Mouse (Mus musculus) midbrain, embryonic 11.5 days (tissue): Measurements from ENCODE around the gene Cpb2. TPM values are rescaled to one million over a fixed set of nuclear protein-coding genes. Genes with fewer than 3 reads are reported as not detected.

Experiments
- ATAC-seq: fragments of 200-750 bp; cut with Nextera tagmentation; 2 replicates; pipeline ENCODE4 v1.8.0; 2017; ENCODE audit warnings: moderate TSS enrichment, moderate library complexity; ENCODE audit not compliant: low FRiP score
- DNase-seq: peaks from one replicate; pipeline ENCODE4 v3.0.0; 2015; ENCODE audit warnings: low spot score; ENCODE audit errors: missing footprints
- H3K27ac ChIP-seq: fragments of 300-500 bp; sonication (generic); 2 replicates; pipeline ENCODE4 v1.5.1; 2014; ENCODE audit warnings: low read depth, low read length
- H3K27me3 ChIP-seq: fragments of 300-500 bp; sonication (generic); 2 replicates; pipeline ENCODE4 v1.6.1; 2014; ENCODE audit warnings: mild to moderate bottlenecking, low read length, moderate library complexity, mixed read lengths; ENCODE audit not compliant: control insufficient read depth, insufficient read depth
- H3K36me3 ChIP-seq: fragments of 300-500 bp; sonication (generic); 2 replicates; pipeline ENCODE4 v1.6.1; 2014; ENCODE audit warnings: mild to moderate bottlenecking, low read length, moderate library complexity, mixed read lengths; ENCODE audit not compliant: control insufficient read depth, insufficient read depth
- H3K4me1 ChIP-seq: fragments of 300-500 bp; sonication (generic); 2 replicates; pipeline ENCODE4 v1.6.1; 2014; ENCODE audit warnings: low read length; ENCODE audit not compliant: control insufficient read depth, insufficient read depth
- H3K4me2 ChIP-seq: fragments of 300-500 bp; sonication (generic); 2 replicates; pipeline ENCODE4 v1.6.1; 2014; ENCODE audit warnings: mild to moderate bottlenecking, moderate library complexity
- H3K4me3 ChIP-seq: fragments of 300-500 bp; sonication (generic); 2 replicates; pipeline ENCODE4 v1.5.1; 2014; ENCODE audit warnings: low read depth, low read length
- H3K9ac ChIP-seq: fragments of 300-500 bp; sonication (generic); 2 replicates; pipeline ENCODE4 v1.6.1; 2014; ENCODE audit warnings: low read length
- H3K9me3 ChIP-seq: fragments of 300-500 bp; sonication (generic); 2 replicates; pipeline ENCODE4 v1.6.1; 2016; ENCODE audit warnings: low read length; ENCODE audit not compliant: control insufficient read depth
- WGBS: fragments of 180-500 bp; shearing (Covaris S2); extraction: QIAGEN DNeasy Blood & Tissue Kit; methylation state at CpG from one replicate; pipeline ENCODE4 v1.1.7; 2014; 5-methylcytosine and 5-hydroxymethylcytosine counted together
- polyA plus RNA-seq: library from polyadenylated mRNA; unstranded; fragments of >200 nt; fragmentation: Nextera tagmentation; extraction: Ambion mirVana; gene quantifications from 2 replicates; pipeline ENCODE4 v1.2.1, GENCODE M21; 2014

Cpb2 gene
- polyA plus RNA-seq, 1 experiment from 2014 or later: not detected

GRCm38 (mm10) chr14:75236636-75237003 lies 5.5 kb upstream of the Cpb2 start:
- Histone ChIP-seq H3K9ac (no peak overlapping the region), H3K27me3 (no peaks in the 10 kb centered on the region), H3K4me2 (no peak overlapping the region), H3K36me3 (no peaks in the 10 kb centered on the region), H3K4me3 (no peak overlapping the region), H3K9me3 (no peaks in the 10 kb centered on the region), H3K27ac (no peak overlapping the region; the same call in 1 of the 2 replicates), H3K4me1 (peaks cover 4% of the 10 kb centered on the region; the same call in 1 of the 2 replicates)
- no peak for ATAC-seq
- WGBS: 67% methylated on average over 4 of the region's 4 CpGs
- no peak for DNase-seq

GRCm38 (mm10) chr14:75237096-75237495 lies 5.0 kb upstream of the Cpb2 start:
- no peak overlapping the region for H3K4me2 ChIP-seq
- H3K36me3 ChIP-seq: no peaks in the 10 kb centered on the region
- DNase-seq: no peak
- H3K4me3 ChIP-seq: no peak overlapping the region
- H3K27ac ChIP-seq: no peak overlapping the region
- H3K27me3 ChIP-seq: no peaks in the 10 kb centered on the region
- H3K4me1 ChIP-seq: peaks cover 4% of the 10 kb centered on the region; the same call in 1 of the 2 replicates
- WGBS: 79% methylated on average over 8 of the region's 8 CpGs
- ATAC-seq: no peak
- no peak overlapping the region for H3K9ac ChIP-seq
- H3K9me3 ChIP-seq: no peaks in the 10 kb centered on the region

GRCm38 (mm10) chr14:75238054-75238692 lies 3.9 kb upstream of the Cpb2 start:
- WGBS: 88% methylated on average over 6 of the region's 6 CpGs
- Histone ChIP-seq H3K4me1 (peaks cover 4% of the 10 kb centered on the region; the same call in 1 of the 2 replicates), H3K9me3 (no peaks in the 10 kb centered on the region), H3K4me3 (no peak overlapping the region), H3K9ac (no peak overlapping the region), H3K27ac (no peak overlapping the region), H3K4me2 (no peak overlapping the region), H3K36me3 (no peaks in the 10 kb centered on the region), H3K27me3 (no peaks in the 10 kb centered on the region)
- ATAC-seq: no peak
- DNase-seq: no peak

- DNase-seq (no peak), ATAC-seq (no peak)
- H3K9me3 ChIP-seq: no peaks in the 10 kb centered on the region
- H3K4me1 ChIP-seq: no peaks in the 10 kb centered on the region
- no peak overlapping the region for H3K27ac ChIP-seq
- H3K27me3 ChIP-seq: no peaks in the 10 kb centered on the region
- no peak overlapping the region for H3K4me2 ChIP-seq
- H3K9ac ChIP-seq: no peak overlapping the region
- no peaks in the 10 kb centered on the region for H3K36me3 ChIP-seq
- 85% methylated on average over 11 of the region's 11 CpGs for WGBS
- H3K4me3 ChIP-seq: no peak overlapping the region
These were observed 4.2 kb downstream of the Cpb2 start for GRCm38 (mm10) chr14:75246024-75247000.

- H3K27me3 ChIP-seq: no peaks in the 10 kb centered on the region
- 88% methylated on average over 3 of the region's 3 CpGs for WGBS
- DNase-seq: no peak
- ATAC-seq: no peak
- H3K36me3 ChIP-seq: no peaks in the 10 kb centered on the region
- H3K4me1 ChIP-seq: no peaks in the 10 kb centered on the region
- no peak overlapping the region for H3K9ac ChIP-seq
- no peak overlapping the region for H3K27ac ChIP-seq
- H3K4me2 ChIP-seq: no peak overlapping the region
- H3K4me3 ChIP-seq: no peak overlapping the region
- no peaks in the 10 kb centered on the region for H3K9me3 ChIP-seq
These were observed 8.3 kb downstream of the Cpb2 start for GRCm38 (mm10) chr14:75250432-75250831.

GRCm38 (mm10) chr14:75256521-75256920 lies 14.4 kb downstream of the Cpb2 start:
- Histone ChIP-seq H3K36me3 (no peaks in the 10 kb centered on the region), H3K27ac (no peak overlapping the region), H3K9me3 (no peaks in the 10 kb centered on the region), H3K4me1 (no peaks in the 10 kb centered on the region), H3K9ac (no peak overlapping the region), H3K27me3 (no peaks in the 10 kb centered on the region), H3K4me2 (no peak overlapping the region), H3K4me3 (no peak overlapping the region)
- ATAC-seq (no peak), DNase-seq (no peak)
- 53% methylated on average over 5 of the region's 5 CpGs for WGBS

- Histone ChIP-seq H3K4me3 (no peak overlapping the region), H3K27ac (no peak overlapping the region), H3K4me1 (no peaks in the 10 kb centered on the region), H3K27me3 (no peaks in the 10 kb centered on the region), H3K36me3 (no peaks in the 10 kb centered on the region), H3K9ac (no peak overlapping the region), H3K9me3 (no peaks in the 10 kb centered on the region), H3K4me2 (no peak overlapping the region)
- 88% methylated on average over 5 of the region's 5 CpGs for WGBS
- ATAC-seq: no peak
- no peak for DNase-seq
These were observed 27.4 kb downstream of the Cpb2 start for GRCm38 (mm10) chr14:75269531-75269930.

- Histone ChIP-seq H3K9ac (no peak overlapping the region), H3K36me3 (no peaks in the 10 kb centered on the region), H3K4me3 (no peak overlapping the region), H3K9me3 (no peaks in the 10 kb centered on the region), H3K27ac (no peak overlapping the region), H3K4me2 (no peak overlapping the region), H3K4me1 (peaks cover 4% of the 10 kb centered on the region; the same call in 1 of the 2 replicates), H3K27me3 (no peaks in the 10 kb centered on the region)
- DNase-seq (no peak), ATAC-seq (no peak)
- WGBS: 91% methylated on average over 6 of the region's 6 CpGs
These were observed 37.6 kb downstream of the Cpb2 start for GRCm38 (mm10) chr14:75279716-75280115.

GRCm38 (mm10) chr14:75280406-75280805 lies 38.3 kb downstream of the Cpb2 start:
- no peak overlapping the region for H3K4me2 ChIP-seq
- H3K27ac ChIP-seq: no peak overlapping the region
- DNase-seq: no peak
- no peak for ATAC-seq
- H3K9me3 ChIP-seq: no peaks in the 10 kb centered on the region
- H3K36me3 ChIP-seq: no peaks in the 10 kb centered on the region
- WGBS: 80% methylated on average over 5 of the region's 5 CpGs
- H3K4me1 ChIP-seq: peaks cover 9% of the 10 kb centered on the region
- no peak overlapping the region for H3K4me3 ChIP-seq
- no peaks in the 10 kb centered on the region for H3K27me3 ChIP-seq
- H3K9ac ChIP-seq: no peak overlapping the region
